Mouse (Mus musculus) CH12.LX (cell line): Measurements from ENCODE around the gene Atp6ap2.

Experiments used
- PAX5 ChIP-seq: IDR thresholded peaks from 2 replicates; pipeline ENCODE4 v1.6.1; 2012; ENCODE audit warnings: low read length, inconsistent platforms, mixed read lengths
- RCOR1 ChIP-seq: conservative IDR thresholded peaks from 2 replicates; pipeline ENCODE4 v1.6.1; 2012; ENCODE audit warnings: low read depth, mild to moderate bottlenecking, inconsistent platforms, low read length, improper control_type of control experiment
- TCF12 ChIP-seq: IDR thresholded peaks from 2 replicates; pipeline ENCODE4 v1.6.1; 2014; ENCODE audit warnings: low read depth, mild to moderate bottlenecking, inconsistent platforms, low read length, improper control_type of control experiment

GRCm38 (mm10) chrX:12653879-12654278, 66.3 kb downstream of the Atp6ap2 start:
- no peak for TF ChIP-seq TCF12
- no peak for TF ChIP-seq RCOR1
- no peak for TF ChIP-seq PAX5
